Mouse (Mus musculus) embryonic stem cell, embryonic (primary cell): Measurements from ENCODE around the gene Chpf.

Experiments
- CTCF ChIA-PET, 4 experiments: fragments of 300-600 bp in 2 of 4; fragments of 350-600 bp in 2 of 4; sonication (Branson Sonifier 250); formaldehyde crosslinking; loops; one replicate each; lab custom pipeline; 2022; ENCODE audit warnings: inconsistent platforms in 2 of 4; lab: Charles Lee
- POLR2A ChIA-PET, 4 experiments: fragments of 300-600 bp in 2 of 4; fragments of 350-600 bp in 2 of 4; sonication (Branson Sonifier 250); formaldehyde crosslinking; loops; one replicate each; lab custom pipeline; 2022; ENCODE audit warnings: antibody characterized with exemption in 4 of 4, inconsistent platforms in 1 of 4; lab: Charles Lee

Gene Chpf

DNA sequence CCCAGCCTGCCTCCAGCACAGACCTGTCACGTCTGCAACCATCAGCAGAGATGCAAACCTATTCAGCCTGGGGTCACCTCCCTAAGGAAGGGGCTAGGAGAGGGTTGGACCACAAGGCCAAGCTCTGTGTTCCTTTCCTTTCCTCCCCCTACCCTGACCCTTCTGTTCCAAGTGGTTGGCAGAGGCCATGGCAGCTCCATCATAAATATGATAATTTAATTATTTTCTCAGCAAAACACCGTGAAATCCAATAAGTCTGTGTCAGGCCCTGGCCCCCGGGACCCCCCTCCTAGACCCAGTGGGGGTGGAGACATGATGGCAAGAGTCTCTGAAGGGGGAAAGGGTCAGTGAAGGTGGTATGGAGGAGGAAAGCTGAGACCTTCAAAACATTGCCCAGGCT is 34.9 kb downstream of the Chpf start:
- POLR2A ChIA-PET: interaction anchor here in 3 of 4 experiments (0.5 to 2.0 kb wide), 14 partner anchors 9 to 139 kb away, joined by 3 to 11 read pairs (median 4); partner anchors contain the start of genes Gmppa (in 3 of the 3), Chpf (in 1 of the 3), Slc4a3 (in 1 of the 3) and Tmem198 (in 1 of the 3)

DNA sequence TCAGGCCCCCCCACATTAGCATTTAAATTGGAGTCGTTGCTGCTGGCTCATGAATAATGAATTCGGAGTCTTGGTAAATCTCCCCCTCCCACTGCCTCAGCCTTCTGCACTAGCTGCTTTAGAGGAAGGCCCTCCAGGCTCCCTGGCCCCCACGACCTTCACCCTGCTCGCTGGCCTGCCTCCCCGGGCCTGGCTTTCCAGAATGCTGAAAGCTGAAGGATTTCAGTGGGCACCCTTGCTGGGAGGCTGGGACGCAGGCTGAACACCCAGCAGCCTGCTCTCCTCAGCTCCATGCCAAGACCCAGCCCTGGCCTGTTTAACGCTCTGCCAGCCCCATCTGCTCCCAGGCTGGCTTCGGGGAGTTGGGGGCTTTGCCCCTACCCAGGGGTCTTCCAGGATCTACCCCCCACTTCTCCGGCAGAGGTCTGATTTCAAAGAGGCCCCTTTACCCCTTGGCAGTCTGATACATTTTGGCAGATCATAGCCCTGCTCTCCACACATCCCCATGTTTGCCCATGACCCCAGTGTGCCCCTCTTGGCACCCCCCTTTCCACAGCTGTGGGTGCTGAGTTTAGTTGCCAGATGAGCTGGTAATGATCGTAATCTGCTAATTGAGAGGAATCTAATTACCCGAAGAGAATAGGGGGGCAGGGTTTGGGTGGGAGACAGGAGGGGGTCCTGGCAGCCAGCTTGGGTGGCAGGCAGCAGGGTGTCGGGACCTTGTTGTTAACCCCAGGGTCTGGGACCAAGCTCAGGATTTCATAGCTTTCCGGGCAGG is 35.7 kb downstream of the Chpf start:
- POLR2A ChIA-PET: interaction anchor here (0.5 to 2.0 kb wide), 44 partner anchors 8 to 263 kb away, joined by 3 to 12 read pairs (median 4); partner anchors contain the start of genes Gmppa (in 3 of the 4), Abcb6 (in 1 of the 4), Chpf (in 1 of the 4) and Slc4a3 (in 1 of the 4)
- CTCF ChIA-PET: interaction anchor here (0.5 to 2.9 kb wide), 38 partner anchors 8 to 830 kb away, joined by 3 to 18 read pairs (median 4); partner anchors contain the start of genes Chpf (in 1 of the 4), Gmppa (in 1 of the 4), Slc4a3 (in 1 of the 4) and Tmem198 (in 1 of the 4)

More for the DNA sequence above, 34.9 kb downstream of the Chpf start:
- CTCF ChIA-PET: interaction anchor here (0.5 to 2.9 kb wide), 16 partner anchors 9 to 101 kb away, joined by 3 to 18 read pairs (median 6); partner anchors contain the start of gene Gmppa (in 1 of the 4)

- CTCF ChIA-PET: interaction anchor here in 3 of 4 experiments (0.6 to 2.9 kb wide), 32 partner anchors 9 to 829 kb away, joined by 3 to 18 read pairs (median 4); partner anchors contain the start of genes Chpf (in 1 of the 3) and Tmem198 (in 1 of the 3)
- POLR2A ChIA-PET: interaction anchor here (0.5 to 2.0 kb wide), 35 partner anchors 9 to 262 kb away, joined by 3 to 12 read pairs (median 4); partner anchors contain the start of genes Abcb6 (in 1 of the 4), Chpf (in 1 of the 4) and Tmem198 (in 1 of the 4)
These were observed 36.3 kb downstream of the Chpf start for GRCm38 (mm10) chr1:75442811-75443210.

- POLR2A ChIA-PET: interaction anchor here in 3 of 4 experiments (0.5 to 2.0 kb wide), 24 partner anchors 9 to 262 kb away, joined by 3 to 12 read pairs (median 4); partner anchors contain the start of genes Abcb6 (in 1 of the 3), Chpf (in 1 of the 3) and Tmem198 (in 1 of the 3)
- CTCF ChIA-PET: interaction anchor here in 3 of 4 experiments (0.6 to 2.9 kb wide), 19 partner anchors 8 to 117 kb away, joined by 3 to 18 read pairs (median 8); partner anchors contain the start of genes Chpf (in 1 of the 3) and Tmem198 (in 1 of the 3)
These were observed 36.9 kb downstream of the Chpf start for GRCm38 (mm10) chr1:75442171-75442570.

GRCm38 (mm10) chr1:75441471-75441996 is 37.6 kb downstream of the Chpf start:
- POLR2A ChIA-PET: interaction anchor here in 3 of 4 experiments (0.6 to 2.0 kb wide), 8 partner anchors 13 to 354 kb away, joined by 3 to 12 read pairs (median 6); partner anchors contain the start of genes Chpf (in 1 of the 3) and Tmem198 (in 1 of the 3)
- CTCF ChIA-PET: interaction anchor here in 1 of 4 experiments (1.7 kb wide), 2 partner anchors 36 to 101 kb away, joined by 4 read pairs; no protein-coding TSS in a partner anchor

DNA sequence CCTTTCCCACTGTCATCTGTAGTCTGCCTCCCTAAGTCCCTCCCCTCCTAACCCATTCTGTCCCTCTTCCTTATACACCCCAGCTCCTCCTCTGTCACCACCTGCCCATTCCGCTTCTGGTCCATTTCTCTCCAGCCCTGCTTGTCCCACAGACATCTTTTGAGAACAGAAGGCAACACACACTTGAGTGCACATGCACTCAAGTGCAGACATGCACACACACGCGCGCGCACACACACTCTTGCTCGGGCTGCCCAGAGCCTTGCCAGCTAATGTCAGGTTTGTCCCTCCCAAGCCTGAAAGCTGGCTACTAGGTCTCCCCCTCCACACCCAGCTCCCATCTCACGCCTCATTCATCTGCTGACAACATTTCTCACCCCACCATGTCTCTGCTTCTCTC is 38.4 kb downstream of the Chpf start:
- CTCF ChIA-PET: interaction anchor here in 1 of 4 experiments (0.6 to 1.7 kb wide), 2 partner anchors 20 to 37 kb away, joined by 3 to 4 read pairs; no protein-coding TSS in a partner anchor
- POLR2A ChIA-PET: interaction anchor here in 2 of 4 experiments (0.8 to 1.2 kb wide), 3 partner anchors 9 to 46 kb away, joined by 3 read pairs; no protein-coding TSS in a partner anchor

- ChIA-PET POLR2A (interaction anchor here in 1 of 4 experiments (0.6 kb wide), 1 partner anchor 25 kb away, joined by 4 read pairs; no protein-coding TSS in a partner anchor), CTCF (interaction anchor here in 2 of 4 experiments (0.6 to 1.0 kb wide), 3 partner anchors 13 to 423 kb away, joined by 3 read pairs; no protein-coding TSS in a partner anchor)
These were observed 40.3 kb downstream of the Chpf start for GRCm38 (mm10) chr1:75438782-75439181.

DNA sequence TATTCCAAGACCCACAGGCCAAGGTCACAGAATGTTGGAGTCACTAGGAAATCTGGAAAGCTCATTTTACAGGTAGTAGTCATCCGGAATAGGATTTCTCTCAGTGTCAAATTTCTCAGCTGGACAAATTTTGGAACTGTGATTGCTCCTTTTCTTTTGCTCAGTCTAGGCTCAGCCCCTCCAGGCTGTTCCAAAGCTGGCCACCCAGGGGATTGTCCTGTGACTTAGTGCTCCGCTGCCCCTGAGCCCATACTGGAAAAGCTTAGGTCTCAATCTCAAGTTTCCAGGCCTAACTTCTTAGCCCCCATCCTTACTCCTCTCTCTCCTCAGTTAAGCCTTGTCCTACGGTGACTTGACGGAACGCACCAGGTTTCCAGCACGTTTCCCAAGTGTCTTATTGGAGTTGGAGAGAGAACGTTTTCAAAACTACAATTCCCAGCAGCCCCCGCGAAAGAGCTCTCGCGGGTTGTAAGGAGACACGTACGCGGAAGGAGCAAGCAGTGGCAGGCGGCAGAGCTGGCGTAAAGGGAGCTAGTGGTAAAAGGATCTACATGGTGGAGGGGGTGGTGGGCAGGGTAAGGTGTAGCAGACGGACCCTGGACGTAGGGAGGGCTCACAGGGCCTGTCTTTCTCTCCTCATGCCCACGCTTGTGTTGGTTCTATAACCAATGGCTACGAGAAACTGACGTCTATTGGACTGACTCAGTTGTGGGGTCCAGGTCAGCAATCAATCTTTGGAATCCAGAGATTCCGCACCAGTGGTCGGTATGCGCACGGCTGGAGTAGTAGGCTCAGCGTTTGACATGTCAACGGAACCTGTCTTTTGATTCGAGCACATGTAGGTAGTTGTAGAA is 43.4 kb downstream of the Chpf start, which contains the start of gene Gmppa:
Gene Gmppa, plus strand, starts transcription at position 456 of the 854 bp plus-strand sequence.
- CTCF ChIA-PET: interaction anchor here (0.5 to 4.6 kb wide), 59 partner anchors 8 to 634 kb away, joined by 3 to 57 read pairs (median 5); partner anchors contain the start of genes Chpf (in 1 of the 4), Cryba2 (in 1 of the 4), Dnpep (in 1 of the 4) and Tmem198 (in 1 of the 4)
- POLR2A ChIA-PET: interaction anchor here (0.6 to 2.9 kb wide), 54 partner anchors 8 to 1703 kb away, joined by 3 to 26 read pairs (median 4); partner anchors contain the start of genes Chpf (in 3 of the 4), Tmem198 (in 3 of the 4), Ankzf1 (in 2 of the 4) and Atg9a (in 2 of the 4)

DNA sequence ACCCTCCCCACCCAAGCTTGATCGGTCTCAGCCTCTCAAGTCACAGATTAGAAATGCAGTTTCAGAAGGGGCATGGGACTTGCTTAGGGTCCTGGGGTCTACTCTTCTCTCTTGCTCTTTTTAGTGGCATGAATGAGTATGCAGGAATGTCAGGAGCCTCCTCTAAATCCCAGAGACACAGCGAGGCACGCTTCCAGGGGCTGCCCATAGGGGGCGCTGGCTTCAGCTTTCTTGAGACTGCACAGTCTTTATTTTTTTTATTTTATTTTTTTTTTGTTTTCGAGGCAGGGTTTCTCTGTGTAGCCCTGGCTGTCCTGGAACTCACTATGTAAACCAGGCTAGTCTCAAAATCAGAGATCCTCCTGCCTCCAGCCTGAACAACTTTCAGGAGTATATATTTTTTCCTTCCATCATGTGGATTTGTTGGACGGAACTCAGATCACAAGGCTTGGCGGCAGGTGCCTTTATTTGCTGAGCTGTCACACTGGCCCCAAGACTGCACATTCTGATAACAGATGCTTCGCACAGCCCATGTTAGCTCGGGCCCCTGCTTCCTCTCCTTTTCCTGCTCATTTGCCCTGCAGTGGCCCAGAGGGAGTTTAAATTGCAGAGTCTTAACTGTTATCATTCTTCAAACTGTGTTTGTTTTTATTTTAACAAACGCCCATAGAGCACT is 53.2 kb downstream of the Chpf start:
- ChIA-PET CTCF (interaction anchor here (0.6 to 5.2 kb wide), 50 partner anchors 8 to 601 kb away, joined by 3 to 57 read pairs (median 4); partner anchors contain the start of genes Gmppa (in 2 of the 4) and Asic4 (in 1 of the 4)), POLR2A (interaction anchor here in 3 of 4 experiments (0.7 to 4.6 kb wide), 14 partner anchors 8 to 83 kb away, joined by 3 to 26 read pairs (median 4); partner anchors contain the start of genes Gmppa (in 3 of the 3), Chpf (in 1 of the 3) and Tmem198 (in 1 of the 3))
